Mouse (Mus musculus) liver, adult 2 months (tissue): ENCODE results near the gene Gm5751.

Source experiments
- CTCF ChIP-seq: fragments of 200-500 bp; IDR thresholded peaks from 2 replicates; pipeline ENCODE4 v1.5.1; 2011; ENCODE audit warnings: low read depth, low read length, control low read depth
- POLR2A ChIP-seq: fragments of 200-500 bp; IDR thresholded peaks from 2 replicates; pipeline ENCODE4 v1.6.1; 2011; ENCODE audit warnings: low read length, control low read depth; ENCODE audit not compliant: insufficient read depth; ENCODE audit errors: extremely low read depth

GRCm38 (mm10) chrX:8921080-8921479 is 47.0 kb downstream of the Gm5751 start:
- TF ChIP-seq CTCF (no peak), POLR2A (no peak)
